Mouse (Mus musculus): Measurements from ENCODE around the gene Cox15.

Cox15 gene

DNA sequence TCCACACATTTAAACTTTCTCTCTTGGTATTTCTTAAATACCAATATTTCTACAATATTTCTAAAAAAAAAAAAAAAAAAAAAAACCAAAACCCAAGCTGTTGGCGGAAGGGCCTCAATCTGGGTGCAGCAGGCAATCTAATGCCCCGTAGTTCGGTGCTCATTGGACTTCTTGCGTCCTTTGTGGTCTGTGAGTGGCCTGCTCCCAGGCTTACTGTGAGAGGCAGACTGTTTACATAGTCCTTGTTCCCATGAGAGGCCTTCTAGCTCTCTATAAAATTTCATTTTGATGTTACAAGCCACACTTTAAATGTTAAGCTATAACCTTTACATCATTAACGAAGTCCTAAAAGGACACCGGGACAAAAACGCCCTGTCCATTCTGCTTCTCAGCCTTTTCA is 44.6 kb downstream of the Cox15 start:
- no peak for DNase-seq (ENCODE audit: low spot score in 2 of 2)

DNA sequence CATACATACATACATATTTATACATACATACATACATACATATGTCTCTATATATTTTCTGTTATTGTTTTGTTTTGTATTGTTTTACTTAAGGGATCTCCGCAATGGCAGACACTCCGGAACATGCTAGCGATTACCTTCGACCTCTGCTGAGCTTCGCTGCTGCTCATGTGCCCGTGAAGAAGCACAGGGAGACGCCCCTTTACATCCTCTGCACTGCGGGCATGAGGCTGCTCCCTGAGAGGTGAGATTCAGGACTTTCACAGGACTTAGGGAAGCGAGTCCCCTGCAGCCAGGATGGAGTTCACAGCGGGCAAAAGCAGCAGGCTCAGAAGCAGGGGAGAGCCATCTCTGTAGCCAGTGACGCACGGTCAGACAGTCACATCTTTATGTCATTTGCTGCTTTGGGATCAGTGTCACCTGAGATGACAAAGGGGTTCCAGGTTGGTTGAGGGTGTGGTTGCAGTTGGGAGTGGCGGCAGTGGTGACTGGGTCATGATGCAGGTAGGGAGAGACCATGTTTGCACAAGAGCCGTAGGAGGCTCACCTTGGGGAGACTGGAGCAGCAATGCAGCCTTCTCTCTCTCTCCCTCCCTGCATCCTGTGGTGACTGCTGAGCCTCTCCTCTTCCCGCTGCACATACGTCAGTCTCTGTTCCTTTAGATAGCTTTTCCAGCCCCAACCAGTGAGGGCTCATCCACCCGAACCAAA is 47.9 kb downstream of the Cox15 start:
- DNase-seq (ENCODE audit: low spot score in 2 of 2) = no peak

DNA sequence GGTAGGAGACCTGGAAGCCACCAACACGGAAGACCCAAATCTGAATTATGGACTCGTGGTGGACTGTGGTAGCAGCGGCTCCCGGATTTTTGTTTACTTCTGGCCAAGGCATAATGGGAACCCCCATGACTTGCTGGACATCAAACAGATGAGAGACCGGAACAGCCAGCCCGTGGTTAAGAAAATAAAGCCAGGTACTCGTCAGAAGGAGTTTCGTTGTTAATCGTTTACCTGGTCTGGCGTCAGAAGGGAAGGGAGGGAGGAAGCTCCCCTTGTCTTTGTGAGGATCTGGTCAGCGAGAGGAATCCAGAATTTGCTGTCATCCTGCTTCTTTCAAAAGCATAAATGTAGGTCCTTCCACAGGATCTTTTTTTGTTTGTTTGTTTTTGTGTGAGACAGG is 48.6 kb downstream of the Cox15 start:
- no peak for DNase-seq (ENCODE audit: low spot score in 2 of 2)

DNA sequence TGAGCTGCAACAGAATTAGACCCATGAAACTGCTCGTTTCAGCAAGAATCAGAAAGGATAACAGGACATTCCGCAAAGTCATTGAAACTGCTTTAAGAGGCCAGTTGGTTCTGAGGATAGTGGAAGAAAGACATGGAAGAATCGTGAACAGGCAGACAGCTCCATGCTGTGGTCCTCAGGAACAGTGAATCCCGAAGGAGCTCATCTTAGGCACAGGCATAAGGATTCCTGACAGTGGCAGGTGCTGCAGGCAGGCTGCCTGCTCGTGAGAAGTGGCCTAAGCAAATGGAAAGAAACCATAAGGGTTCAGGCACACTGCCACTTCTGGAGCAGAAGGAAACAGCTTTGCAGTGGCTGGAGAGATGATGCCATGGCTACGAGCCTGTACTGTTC is 53.0 kb downstream of the Cox15 start:
- DNase-seq (ENCODE audit: low spot score in 2 of 2) = peak in 1 of 2 experiments; percentile 29

- peak in 1 of 2 experiments; percentile 62 for DNase-seq (ENCODE audit: low spot score in 2 of 2)
These were observed 53.6 kb downstream of the Cox15 start for GRCm38 (mm10) chr19:43699021-43699762.

DNA sequence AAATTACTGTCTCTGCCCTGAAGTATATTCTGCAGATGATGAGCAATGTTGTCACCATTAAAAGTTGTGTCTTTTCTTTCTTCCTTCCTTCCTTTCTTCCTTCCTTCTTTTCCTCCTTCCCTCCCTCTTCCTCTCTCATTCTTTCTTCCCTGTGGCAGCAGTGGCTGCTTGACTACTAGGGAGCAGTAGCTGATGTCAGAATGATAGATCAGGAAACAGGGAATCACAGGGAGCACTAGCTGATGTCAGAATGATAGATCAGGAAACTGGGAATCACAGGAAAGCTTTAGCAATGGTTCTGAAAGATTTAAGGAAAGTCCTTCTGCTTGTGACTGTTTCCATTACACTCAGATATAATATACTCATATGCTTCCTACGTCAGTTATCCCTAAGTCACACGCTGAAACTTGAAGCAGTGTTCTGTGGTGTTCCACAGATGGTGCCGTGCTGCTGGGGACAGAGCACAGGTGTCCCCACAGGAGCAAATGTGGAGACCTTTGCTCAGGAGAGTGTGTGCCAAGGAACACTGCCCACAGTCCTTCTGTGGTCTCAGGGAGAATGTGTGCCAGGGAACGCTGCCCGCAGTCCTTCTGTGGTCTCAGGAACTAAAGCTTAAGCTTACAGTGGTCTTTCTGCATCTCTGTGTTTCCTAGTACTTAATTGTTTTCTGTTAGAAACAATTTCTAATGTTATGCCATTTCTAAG is 55.0 kb downstream of the Cox15 start:
- no peak for DNase-seq (ENCODE audit: low spot score in 2 of 2)

GRCm38 (mm10) chr19:43695514-43695964 is 57.3 kb downstream of the Cox15 start:
- no peak for DNase-seq (ENCODE audit: low spot score in 2 of 2)

- DNase-seq (ENCODE audit: low spot score in 2 of 2) = no peak
These were observed 60.0 kb downstream of the Cox15 start for GRCm38 (mm10) chr19:43692815-43693214.

- peak; percentile 96 to 98 for DNase-seq (ENCODE audit: low spot score in 2 of 2)
These were observed 63.2 kb downstream of the Cox15 start, which contains the start of gene Entpd7 for GRCm38 (mm10) chr19:43689419-43690246. TSS of gene Entpd7 (plus strand) at chr19:43689672.

All from left cerebral cortex, adult 9 months (tissue).